Mouse (Mus musculus): ENCODE results near the gene Ccdc12.

DNA sequence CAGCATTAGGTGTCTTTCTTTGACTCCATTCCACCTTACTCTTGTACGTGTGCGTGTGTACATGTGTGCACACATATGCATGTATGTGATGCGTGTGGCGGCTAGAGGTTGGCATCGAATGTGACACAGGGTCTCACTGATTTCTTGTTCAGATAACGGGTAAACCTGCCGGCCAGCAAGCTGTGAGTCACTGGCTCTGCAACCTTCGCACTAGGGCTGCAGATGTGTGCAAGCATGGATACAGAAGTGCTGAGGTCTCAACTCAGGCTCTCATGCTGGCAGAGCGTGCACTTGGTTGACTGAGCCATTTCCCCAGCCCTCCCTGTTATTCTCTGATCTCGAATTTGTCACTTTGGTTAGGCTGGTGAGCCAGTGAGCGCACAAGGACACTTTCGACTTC is 3.2 kb downstream of the Ccdc12 start:
- TF ChIP-seq CTCF (conservative IDR thresholded peaks at IDR 0.05; ENCODE audit: insufficient read depth, insufficient read length, low read depth, low read length) (no peak), POLR2A (IDR thresholded peaks at IDR 0.05; ENCODE audit: low read depth, low read length) (no peak)
